Mouse (Mus musculus) embryo, embryonic 10 days (tissue): ENCODE measurements around the gene Ghr.

Source experiments
- DNase-seq: peaks from one replicate; pipeline ENCODE4 v3.0.0-alpha.2; 2015; ENCODE audit warnings: low spot score

Gene Ghr

DNA sequence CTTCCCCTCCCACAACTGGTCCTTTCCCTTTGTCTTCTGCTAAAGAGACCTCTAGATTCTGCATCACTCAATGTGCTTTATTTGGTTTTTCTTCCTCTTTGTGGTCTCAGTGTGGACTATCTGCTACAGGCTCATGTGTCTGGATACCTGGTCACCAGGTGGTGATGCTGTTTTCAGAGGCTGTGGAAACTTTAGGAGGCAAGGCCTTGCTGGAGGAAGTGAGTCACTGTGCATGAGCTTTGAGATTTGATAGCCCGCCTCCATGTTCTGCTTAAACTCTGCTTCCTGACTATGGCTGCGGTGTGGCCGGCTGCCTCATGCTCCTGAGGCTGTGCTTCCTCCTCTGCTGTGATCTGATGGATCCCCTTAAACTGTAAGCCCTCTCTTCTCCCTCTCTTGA lies 292.9 kb downstream of the Ghr start:
- no peak for DNase-seq

DNA sequence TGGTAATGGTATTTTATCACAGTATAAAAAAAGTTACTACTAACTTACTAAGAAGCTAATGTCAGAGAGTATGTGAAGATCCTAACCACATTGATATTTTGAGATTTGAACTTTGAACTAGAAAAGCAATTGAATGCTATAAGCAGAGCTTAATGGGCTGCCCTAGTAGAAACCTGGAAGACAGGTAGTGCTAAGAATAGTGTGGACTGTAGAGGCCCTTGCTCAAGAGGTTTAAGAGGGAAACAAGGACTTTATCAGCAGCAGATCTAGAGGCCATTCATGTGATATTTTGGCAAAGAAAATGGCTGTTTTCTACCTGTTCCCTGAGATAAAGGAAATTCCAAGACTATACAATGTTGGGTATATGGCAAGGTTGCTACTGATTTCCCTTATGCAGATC lies 297.3 kb downstream of the Ghr start:
- no peak for DNase-seq

DNA sequence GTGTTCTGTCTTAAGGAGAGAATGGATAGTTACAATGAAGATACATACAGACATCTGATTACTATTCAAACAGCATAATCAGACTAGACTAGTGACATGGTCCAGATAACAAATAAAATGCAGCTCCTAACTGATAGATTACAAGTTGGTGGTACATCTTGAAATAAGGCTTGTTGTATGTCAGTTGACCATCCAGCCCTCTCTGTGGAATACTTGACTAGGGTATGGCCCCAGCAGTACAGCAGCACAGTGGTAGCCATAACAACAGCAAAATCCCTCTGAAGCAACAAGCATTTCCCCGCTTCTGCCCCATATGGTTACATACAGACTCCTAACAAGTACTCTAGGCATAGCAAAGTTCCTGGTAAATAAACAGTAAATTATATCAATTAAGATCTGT lies 301.6 kb downstream of the Ghr start:
- DNase-seq, result no peak

GRCm38 (mm10) chr15:3281216-3281615 lies 302.1 kb downstream of the Ghr start:
- DNase-seq, result no peak

DNA sequence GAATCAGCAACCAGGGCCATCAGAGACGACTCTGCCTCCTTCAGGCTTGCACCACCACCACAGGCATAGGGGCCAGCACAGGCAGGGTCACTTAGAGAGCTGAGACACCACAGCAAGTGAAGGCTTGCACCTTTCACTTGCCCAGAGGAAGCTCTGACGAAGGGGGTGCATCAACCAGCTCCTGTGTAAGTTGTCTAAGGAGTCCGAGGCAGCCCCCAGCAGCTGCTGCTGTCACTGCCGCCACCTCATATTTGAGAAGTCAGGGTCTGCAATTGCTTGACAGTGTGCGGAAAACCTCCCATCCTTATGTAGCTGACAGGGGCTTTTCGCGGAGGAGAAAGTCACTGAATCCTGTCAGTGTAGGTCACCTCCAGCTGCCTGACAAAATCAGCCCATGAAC lies 304.1 kb downstream of the Ghr start:
- no peak for DNase-seq

- no peak for DNase-seq
Observed at GRCm38 (mm10) chr15:3277391-3277790, 305.9 kb downstream of the Ghr start.

DNA sequence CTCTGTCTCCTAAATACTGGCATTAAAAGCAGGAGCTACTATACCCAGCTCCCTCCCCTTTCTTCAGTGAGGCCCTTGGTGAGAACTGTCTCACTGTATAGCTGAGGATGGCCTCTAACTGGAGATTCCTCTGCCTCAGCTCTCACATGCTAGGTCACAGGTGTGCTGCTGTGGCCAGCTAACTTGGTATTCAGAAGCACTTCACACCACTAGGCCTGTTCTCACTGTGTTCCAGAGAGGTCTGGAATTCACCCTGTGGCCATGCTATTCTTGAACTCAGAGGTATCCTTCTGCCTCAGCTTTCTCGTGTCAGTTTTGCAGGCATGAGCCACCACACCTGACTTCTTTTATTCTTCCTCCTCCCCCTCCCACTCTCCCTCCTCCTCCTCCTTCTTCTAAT lies 310.1 kb downstream of the Ghr start:
- DNase-seq, result no peak

DNA sequence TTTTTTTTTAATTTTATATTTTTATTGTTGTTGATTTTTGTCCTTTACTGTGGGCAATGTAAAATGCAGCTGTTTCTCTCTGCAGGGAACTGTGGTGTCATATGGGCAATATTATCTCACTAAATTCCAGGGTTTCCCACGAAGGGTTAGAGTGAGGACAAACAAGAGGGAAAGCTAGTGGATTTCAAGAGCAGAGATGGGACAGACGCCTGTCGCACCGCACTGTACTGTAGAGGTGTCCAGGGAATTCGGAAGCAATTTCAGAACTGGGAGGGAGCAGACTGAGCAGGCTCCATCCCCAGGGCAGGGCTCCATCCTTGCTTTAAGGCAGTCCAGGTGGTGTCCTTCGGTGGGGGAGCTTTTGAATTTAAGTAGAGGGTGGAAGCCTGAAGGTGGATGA lies 312.1 kb downstream of the Ghr start:
- DNase-seq, result no peak

DNA sequence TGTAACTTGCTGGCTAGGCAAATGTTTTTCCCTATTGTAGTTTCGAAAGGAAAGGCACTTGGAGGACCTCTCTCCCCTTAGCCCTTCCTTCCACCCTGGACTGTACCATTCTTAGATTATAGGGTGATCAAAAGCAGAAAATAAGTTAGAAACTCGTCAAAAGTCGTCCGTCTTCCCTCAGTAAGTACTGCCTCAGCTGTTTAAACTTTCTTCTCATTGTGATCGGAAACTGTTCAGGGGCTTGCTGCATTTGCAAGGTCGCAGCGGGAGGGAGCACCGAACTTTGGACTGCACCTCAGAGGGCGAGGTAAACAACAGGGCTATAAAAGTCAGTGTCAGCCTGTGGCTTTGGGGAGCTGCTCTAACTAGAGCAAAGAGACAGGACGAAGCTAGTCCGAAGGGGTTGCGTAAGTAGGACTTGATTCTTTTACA lies 312.6 kb downstream of the Ghr start:
- DNase-seq, result peak; percentile 76

- peak; percentile 57 for DNase-seq
Observed at GRCm38 (mm10) chr15:3269996-3270645, 313.2 kb downstream of the Ghr start.

DNA sequence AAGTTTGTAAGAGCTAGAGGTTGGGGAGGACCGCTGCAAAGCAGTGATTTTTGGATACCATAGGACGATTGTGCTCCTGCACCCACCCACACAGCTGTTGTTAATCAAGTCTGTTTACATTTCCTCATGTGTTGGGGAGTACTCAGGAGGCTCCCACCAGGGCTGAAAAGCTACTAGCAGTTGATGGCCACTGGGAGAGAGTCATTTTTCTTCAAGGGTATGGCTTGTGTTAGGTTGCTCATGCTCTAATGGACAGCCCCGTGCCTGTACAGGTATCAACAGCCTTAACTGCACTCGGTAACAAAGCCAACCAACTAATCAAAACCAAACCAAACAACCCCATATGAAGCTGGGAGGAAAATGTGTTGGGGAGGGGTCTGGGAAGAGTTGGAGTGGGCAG lies 313.8 kb downstream of the Ghr start:
- DNase-seq, result peak; percentile 57

GRCm38 (mm10) chr15:3268247-3268646 lies 315.0 kb downstream of the Ghr start, which contains the start of gene Selenop:
Selenop (plus strand) TSS chr15:3268547.
- no peak for DNase-seq
